Mouse (Mus musculus) WW6 (cell line): ENCODE results near the gene Slc39a3.
"Not testable (repeated sequence)": the region's sequence is repeated elsewhere in the genome, so short reads cannot be mapped to it uniquely, and the experiment has no call there.

Experiments
- DNase-seq: peaks from one replicate; pipeline ENCODE4 v3.0.0-alpha.2; 2013; ENCODE audit warnings: low read depth, low spot score

Gene Slc39a3

GRCm38 (mm10) chr10:81036988-81037580 is at the start of gene Slc39a3:
Gene Slc39a3 (minus strand): TSS chr10:81037426.
- DNase-seq: peak; percentile 98

GRCm38 (mm10) chr10:81087021-81087420 is 49.8 kb upstream of the Slc39a3 start:
- peak; percentile 53 for DNase-seq

GRCm38 (mm10) chr10:81082168-81082960 is 45.1 kb upstream of the Slc39a3 start:
- DNase-seq: peak; percentile 69

DNA sequence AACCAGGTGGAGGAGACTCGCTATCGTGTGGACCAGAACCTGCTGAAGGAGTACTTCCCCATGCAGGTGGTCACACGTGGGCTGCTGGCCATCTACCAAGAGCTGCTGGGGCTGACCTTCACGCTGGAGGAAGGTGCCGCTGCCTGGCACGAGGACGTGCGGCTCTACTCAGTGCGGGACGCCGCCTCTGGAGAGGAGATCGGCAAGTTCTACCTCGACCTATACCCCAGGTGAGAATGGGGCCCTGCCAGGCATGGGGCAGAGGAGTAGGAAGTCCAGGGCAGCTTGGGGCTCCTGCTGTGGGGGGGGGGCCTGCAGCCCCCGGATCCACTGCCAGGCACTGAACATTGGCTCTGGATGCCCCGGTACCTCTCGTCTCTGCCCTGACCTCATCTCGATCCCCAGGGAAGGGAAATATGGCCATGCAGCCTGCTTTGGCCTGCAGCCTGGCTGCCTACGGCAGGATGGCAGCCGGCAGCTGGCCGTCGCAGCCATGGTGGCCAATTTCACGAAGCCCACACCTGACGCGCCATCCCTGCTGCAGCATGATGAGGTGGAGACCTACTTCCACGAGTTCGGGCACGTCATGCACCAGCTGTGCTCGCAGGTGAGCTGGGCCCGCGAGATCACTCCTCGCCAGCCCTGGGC is 42.9 kb upstream of the Slc39a3 start:
- DNase-seq: no peak

- DNase-seq: no peak
Measured at GRCm38 (mm10) chr10:81077916-81078315, 40.7 kb upstream of the Slc39a3 start.

GRCm38 (mm10) chr10:81076356-81076755 is 39.1 kb upstream of the Slc39a3 start:
- no peak for DNase-seq

- no peak for DNase-seq
Measured at GRCm38 (mm10) chr10:81075734-81076133, 38.5 kb upstream of the Slc39a3 start.

DNA sequence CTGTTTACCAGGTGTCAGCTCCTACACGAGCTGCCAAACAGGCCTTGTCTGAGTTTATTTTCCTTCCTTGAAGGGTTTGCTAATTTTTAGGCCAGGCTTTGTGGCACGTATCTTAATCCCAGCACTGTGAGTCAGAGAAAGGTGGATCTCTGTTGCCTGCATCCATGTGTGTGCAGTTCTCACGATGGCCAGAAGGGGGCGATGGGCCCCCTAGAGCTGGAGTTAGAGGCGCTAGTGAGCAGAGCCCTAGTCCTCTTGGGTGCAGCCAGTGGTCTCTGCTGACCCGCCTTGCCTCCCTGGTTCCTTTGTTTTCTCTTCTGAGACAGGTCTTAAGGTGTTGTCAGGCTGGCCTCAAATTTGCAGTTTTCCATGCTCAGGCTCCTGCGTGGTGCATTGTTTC is 36.2 kb upstream of the Slc39a3 start:
- no peak for DNase-seq

GRCm38 (mm10) chr10:81072290-81072689 is 35.1 kb upstream of the Slc39a3 start:
- no peak for DNase-seq

DNA sequence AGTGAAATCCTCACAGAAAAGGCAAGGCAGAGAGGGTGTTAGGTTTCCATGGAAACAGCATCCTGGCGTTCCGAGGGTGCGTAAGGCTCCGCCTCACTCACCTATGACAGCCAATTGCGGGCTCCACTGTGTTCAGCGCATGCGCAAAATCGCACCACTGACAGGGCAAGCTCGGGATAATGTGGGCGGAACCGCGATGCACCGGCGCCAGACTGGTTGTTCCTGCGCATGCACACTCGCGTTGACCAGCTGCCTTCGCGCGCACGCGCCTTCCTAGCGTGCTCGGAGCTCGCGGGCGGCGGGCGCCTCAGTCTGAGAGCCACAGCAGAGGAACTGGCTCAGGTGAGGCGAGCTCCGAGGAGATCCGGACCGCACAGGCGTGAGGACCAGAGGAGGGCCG is 32.6 kb upstream of the Slc39a3 start, which contains the start of gene Thop1:
Gene Thop1, plus strand, starts transcription at position 200 of the 400 bp plus-strand sequence.
- DNase-seq: peak; percentile 99

DNA sequence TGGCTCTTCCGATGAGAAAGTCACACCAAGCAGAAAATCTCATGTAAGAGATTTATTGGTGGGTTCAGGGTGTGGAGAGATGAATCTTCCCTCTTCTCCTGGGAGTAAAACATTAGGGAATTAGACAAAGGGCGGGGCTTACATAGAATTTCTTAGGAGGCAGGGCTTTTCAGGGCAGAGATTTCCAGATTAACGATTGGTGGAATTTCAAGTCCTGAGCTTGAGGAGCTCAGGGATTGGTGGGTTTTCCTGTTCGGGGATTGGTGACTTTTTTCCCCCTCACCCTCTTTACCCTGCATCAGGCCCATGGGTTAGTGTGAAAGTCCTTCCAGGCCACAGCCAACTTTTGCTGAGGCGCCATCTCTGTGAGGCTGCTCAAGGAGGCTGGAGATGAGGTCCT is 31.5 kb upstream of the Slc39a3 start:
- no peak for DNase-seq

DNA sequence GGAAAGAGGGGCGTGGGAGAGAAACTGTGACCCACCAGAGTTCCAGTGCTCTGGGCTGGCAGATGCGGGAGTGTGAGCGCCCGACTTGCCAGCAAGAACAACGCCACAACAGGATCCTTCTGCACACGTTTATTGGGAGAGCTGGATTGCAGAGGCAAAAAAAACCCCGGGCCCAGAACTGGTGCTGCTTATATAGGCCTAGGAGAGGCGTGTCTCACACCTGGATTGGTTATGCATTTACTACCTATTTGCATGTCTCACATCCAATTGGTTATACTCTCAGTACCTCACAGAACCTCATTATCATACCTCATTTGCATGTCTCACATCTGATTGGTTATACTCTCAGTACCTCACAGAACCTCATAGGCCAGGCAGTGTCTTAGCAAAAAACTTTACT is 27.3 kb upstream of the Slc39a3 start:
- not testable (repeated sequence) for DNase-seq

DNA sequence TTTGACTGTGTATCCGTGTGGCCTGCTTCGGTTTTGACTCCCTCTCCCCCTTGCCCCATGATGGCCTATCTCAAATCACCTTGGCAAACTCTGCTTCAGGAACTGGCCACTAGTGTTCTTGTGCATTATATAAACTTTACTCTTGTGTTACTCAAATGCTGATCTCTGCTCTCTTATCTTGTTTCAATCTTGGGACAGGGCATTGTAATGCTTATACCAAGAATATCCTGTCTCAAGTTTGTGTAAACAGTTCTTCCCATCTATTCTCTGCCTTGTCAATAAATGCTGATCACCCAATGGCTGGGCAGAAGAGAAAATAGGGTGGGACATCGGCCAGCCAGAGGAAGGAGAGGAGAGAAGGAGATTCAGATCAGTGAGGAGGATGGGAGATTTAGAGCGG is 25.5 kb upstream of the Slc39a3 start:
- no peak for DNase-seq

GRCm38 (mm10) chr10:81059603-81060543 is 22.6 kb upstream of the Slc39a3 start, which contains the start of gene Sgta:
Gene Sgta (minus strand): TSS chr10:81060181.
- DNase-seq: peak; percentile 98

GRCm38 (mm10) chr10:81058896-81059295 is 21.7 kb upstream of the Slc39a3 start:
- no peak for DNase-seq

- no peak for DNase-seq
Measured at GRCm38 (mm10) chr10:81057406-81058130, 20.3 kb upstream of the Slc39a3 start.

- not testable (repeated sequence) for DNase-seq
Measured at GRCm38 (mm10) chr10:81055802-81056340, 18.6 kb upstream of the Slc39a3 start.

DNA sequence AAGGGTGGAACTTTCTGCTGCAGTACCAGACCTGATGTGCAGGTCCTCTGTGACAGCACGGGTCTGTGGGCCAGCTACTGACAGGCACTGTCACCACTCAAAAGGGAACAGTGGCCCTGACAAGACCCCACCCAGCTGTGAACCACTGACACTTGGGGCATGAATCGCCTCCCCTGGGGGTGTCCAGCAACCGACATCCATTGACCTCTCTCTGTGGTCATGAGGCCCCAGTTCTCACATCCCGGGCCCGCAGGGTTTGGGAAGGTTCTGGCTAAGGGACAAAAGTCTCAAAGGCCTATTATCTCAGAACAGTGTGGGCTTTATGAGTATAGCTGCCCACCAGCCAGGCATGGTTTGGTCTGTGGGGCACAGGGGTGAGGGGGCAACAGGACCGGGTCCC is 17.9 kb upstream of the Slc39a3 start:
- DNase-seq: no peak

DNA sequence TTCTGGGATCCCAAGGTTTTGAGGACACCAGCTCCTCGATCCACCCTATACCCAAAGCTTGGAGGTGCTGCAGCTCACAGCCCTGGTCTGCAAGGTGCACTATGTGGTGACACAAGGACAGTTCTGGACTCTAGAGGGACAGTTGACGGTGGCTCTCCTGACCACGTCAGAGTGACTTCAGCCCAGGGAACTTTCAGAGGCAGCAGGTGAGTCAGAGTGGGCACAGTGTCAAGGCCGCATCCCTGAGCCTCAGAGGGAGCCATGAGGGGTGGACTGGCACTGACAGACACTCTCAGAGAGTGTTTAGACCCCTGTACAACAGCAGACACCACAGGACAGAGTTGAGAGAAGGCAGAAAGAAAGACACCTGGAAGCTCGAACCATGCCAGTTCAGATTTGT is 15.4 kb upstream of the Slc39a3 start:
- no peak for DNase-seq

DNA sequence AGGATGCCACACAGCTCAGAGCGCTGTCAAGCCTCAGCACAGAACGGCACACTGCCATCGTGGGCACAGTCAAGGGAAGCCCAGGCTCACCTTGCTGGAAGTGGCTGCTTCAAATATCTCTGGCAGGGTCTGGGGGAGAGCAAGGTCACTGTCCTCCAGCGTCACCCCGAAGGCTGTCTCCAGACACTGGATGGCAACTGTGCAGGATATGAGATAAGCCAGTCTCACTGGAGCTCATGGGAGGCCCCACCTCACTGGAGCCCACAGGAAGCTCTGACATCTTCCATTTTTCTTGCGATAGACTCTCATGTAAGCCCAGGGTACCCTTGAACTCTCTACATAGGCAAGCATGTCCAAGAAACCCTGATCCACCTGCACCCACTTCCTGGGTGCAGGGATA is 13.9 kb upstream of the Slc39a3 start:
- no peak for DNase-seq
